Mouse (Mus musculus) stomach, postnatal 0 days (tissue): Measurements from ENCODE around the gene Rasd2.

Experiments
- CTCF ChIP-seq: IDR thresholded peaks from 2 replicates; pipeline ENCODE4 v1.5.1; 2016; ENCODE audit warnings: antibody characterized with exemption, low read depth, mild to moderate bottlenecking, moderate library complexity
- EP300 ChIP-seq: optimal IDR thresholded peaks from 2 replicates; pipeline ENCODE3; 2016; ENCODE audit warnings: antibody characterized with exemption

DNA sequence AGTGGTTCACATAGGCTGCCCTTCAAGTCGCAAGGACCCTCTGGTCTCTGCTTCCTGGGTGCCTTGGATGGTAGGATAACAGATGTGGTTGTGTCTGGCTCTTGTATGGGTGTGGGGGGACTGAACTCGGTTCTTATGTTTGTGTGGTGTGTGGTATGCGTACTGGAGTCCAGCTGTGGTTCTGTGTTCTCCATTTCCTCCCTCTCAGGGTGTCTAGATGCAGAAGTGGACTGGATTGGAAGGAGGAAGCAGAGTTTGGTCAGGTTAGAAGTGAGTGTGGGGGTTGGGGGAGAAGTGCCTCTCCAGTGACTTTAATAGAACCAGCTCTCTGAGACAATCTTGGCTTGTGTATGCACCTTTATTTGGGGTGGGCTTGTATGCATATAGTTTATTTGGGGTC, 20.7 kb upstream of the Rasd2 start:
- TF ChIP-seq CTCF (no peak), EP300 (no peak)
